Mouse (Mus musculus): Measurements from ENCODE around the gene Unc5cl.

The Unc5cl gene

DNA sequence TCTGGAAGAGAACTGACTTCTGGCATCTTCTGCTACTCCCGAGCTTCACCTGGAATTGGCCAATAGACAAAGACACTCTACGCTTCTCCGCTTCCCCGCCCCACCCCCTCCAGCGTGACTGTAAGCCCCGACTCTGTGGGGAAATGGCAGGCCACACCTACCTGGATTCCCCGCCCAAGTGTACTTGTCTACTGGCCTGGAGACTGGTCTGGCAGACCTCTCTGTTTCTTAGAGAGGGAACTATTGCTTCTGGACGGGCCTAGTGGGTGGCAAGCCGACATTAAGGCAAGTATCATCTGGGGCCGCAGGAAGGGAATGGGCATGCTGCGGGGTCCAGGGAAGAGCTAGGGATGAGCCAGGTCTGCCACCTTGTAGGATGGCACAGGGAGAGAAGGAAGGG lies at the start of gene Unc5cl:
Unc5cl (plus strand) TSS at position 214 of the 400 bp plus-strand sequence.
- DNase-seq (ENCODE audit: low read depth): no peak

DNA sequence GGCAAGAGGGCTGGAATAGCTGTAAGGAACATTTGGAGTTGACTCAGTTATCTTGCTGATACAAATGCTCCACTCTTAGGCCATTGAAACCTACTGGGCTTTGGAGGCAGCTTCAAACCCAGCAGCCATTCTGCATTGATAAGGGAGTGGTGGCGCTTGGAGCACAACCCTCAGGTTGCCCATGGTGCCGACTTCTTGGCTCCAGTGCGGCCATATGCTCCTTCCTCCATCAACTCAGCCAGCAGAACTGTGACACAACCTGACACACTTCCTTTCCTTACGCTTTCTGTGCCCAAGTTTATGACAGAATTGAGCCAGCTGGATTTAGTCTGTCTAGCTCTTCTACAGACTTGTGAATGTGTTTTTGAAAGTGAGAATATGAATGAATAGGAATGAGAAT lies 47.5 kb upstream of the Unc5cl start:
- DNase-seq (ENCODE audit: low read depth): no peak

DNA sequence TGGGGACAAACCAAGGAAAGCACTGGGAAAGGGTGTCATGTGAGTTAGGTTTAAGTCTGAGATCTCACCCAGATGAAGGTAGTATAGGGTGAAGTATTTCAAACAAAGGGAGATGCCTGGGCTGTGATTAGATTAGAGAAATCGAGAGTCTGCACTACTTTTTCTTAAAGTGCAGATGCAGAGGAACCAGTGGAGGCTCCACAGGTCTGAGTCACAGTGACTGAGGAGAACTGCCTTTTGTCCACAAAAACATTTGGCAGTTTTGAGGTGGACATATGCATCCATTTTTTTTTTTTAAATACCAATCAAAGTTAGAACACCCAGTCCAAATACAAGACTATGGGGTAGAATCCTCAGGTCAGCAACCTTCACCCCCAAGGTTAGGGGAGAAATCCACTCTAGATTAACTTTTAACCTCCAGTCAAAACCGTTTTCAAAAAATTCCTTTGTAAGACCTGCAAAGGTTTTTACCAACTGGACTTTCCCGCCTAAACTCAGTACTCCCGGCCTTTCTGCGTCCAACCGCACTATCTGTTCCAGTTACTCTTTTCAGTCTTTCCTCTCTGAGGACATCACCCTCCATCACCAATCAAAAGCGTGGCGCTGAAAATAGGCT lies 46.7 kb upstream of the Unc5cl start:
- no peak for DNase-seq (ENCODE audit: low read depth)

DNA sequence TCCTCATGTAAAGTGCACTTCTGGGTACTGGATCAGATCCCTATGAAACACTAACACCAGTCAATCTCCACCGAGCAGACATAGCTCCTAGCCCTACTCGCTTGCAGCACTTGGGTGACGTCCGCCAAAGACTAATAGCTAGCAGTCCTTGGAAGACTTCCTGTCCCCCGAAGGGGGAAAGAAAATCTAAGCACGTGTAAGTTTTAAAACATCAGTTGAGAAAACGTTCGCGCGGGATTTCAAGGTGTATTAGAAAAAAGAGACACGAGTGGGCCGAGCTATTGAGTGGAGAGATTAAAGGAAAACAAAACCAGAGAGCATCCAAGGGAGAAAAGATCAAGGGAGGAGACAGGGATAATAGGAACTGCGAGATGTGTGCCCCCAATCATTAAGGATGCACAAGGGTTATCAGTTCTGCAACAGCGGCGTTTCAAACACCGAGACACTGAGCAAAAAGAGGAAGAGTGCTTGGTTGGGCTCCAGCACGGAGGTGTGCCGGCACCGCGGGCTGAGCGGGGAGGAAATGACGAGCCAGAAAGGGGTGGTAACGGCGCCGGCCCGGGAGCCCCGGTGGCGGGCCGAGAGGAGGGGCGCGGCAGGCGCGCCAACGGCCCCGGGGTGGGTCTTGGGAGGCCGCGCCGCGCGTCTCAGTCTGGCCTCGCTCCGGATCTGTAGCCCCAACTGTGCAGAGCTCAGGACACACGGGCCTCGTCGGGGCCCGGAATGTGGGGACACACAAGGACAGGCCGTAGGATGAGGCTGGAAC lies 46.0 kb upstream of the Unc5cl start:
- peak; percentile 84 for DNase-seq (ENCODE audit: low read depth)

DNA sequence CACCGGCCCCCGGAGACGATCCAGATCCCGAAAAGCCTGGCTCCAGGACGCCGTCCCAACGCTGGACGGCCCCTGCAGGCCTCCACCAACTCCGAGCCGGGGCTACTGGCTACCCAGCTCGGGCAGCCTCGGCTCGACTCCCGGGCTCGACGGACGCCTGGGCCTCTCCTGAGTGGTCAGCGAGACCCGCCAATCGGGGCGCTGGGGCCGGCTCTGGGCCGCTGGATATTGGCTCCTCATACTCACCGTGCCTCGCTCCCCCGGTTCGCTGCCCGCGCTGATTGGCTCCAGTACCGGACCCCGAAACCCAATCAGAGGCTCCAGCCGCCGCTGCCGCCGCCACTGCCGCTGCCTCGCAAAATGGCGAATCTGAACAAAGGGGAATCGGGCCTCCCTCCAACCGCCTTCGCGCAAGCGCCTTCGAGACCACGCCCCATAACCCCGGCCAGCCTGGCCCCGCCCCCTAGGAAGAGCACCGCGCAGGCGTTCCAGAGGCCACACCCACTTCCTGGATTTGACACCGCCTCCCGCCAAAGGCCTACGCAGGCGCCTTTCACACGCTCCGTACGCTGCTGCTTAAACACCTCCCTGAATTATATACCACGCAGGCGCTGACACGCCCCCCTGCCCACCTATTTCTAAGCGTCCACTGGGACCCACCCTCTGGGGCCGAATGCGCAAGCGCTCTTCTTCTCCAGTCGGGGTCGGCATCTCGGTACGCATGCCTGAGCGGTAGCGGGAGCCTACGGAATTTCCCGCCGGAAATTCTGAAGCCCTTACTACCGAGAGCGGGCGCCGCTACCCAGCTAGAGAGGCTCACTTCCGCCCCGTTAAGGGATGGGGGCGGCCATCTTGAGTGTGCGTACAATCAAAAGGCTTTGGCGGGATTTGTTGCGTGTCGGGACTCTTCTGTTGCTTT lies 45.1 kb upstream of the Unc5cl start, which contains the start of the genes Nfya and Oard1:
Nfya (minus strand) TSS at position 527 of the 919 bp plus-strand sequence.
Oard1 (plus strand) TSS at position 635 of the 919 bp plus-strand sequence.
- peak; percentile 100 for DNase-seq (ENCODE audit: low read depth)

DNA sequence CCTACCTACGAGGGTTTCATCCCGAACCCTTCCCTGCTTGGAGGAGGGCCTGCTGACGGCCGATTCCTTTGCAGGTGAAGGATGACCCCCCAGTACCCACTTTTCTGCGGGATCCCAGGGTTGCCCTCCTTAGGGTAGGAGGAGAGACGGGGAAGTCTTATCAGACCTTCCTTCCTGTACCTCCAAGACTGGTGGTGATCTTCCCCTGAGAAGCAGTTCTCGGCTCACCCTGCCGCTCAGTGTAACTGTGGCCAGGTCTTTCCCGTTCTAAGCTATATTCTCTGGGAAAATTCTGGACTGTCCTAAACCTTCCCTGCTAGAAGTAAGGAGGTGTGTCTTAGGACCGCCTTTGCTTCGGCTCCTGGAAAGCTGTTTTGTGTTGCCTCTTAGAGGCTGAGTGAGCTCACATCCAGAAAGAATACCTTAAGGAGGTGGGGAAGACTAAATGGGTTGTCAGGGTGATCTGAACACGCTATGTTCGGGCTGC lies 44.4 kb upstream of the Unc5cl start:
- no peak for DNase-seq (ENCODE audit: low read depth)

DNA sequence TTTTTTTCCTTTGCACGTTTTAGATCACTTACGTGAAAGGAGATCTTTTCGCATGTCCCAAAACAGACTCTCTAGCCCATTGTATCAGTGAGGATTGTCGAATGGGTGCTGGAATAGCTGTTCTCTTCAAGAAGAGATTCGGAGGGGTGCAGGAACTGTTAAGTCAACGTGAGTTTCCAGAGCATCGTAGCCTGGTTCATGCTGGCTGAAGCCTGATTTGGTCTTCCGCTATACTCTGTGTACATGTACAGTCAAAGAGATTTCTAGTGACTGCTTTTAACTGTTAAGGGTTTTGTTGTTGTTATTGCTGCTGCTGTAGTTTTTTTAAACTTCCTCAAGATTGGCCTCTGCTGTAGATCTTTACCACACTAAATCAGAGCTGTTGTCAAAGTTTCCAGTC lies 43.5 kb upstream of the Unc5cl start:
- DNase-seq (ENCODE audit: low read depth): peak; percentile 66

DNA sequence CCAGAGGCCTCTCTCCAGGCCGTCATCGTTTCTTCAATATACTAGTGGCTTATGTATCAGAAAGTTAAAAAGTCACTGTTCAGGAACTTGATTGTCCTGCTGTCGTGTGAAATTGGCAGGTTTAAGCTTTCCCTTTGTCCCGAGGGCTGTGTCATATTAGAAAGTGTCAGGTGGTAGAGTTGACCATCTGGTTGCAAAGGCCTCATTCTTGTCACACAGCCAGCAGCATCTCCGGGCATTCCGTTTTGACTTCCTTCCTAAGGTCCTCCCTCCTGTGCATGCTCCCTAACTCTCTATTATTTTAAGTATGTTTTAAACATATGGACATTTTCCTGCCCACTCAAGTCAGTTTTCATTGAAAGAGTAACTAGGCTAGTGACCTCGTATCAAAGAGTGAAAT lies 38.7 kb upstream of the Unc5cl start:
- DNase-seq (ENCODE audit: low read depth): no peak

DNA sequence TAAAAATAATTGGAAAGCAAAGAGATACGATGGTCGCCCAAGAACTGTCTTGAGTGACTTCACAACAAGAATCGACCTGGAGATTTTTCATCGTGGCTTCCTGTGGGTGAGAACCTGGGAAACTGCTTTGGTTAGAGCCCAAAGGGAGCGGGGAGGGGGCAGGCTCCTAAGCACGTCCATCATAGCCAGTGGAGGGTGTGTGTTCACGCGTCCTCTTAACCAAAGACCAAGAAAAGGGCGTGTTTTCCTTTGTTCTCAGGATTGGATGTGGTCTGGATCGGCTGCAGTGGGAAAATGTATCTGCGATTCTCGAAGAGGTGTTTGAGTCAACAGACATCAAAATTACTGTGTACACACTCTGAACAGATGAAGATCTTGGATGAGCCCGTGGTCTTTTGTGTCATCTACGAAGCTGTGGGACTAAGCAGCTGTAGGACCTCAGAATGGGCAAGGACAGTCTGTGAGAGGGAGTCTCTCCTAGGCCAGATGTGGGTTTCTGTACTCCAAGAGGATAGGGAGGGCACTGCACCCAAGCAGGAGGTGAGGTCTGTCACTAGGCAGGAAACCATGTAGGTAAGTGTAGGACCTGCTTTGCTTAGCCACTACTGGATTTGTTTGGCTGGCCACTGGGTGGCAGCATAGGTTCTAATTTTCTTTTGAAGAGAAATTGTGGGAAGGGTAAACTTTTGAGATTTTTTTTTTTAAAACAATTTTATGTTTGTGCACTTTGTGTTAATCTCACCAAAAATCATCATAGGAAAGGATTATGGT lies 38.1 kb upstream of the Unc5cl start:
- DNase-seq (ENCODE audit: low read depth): peak; percentile 79

DNA sequence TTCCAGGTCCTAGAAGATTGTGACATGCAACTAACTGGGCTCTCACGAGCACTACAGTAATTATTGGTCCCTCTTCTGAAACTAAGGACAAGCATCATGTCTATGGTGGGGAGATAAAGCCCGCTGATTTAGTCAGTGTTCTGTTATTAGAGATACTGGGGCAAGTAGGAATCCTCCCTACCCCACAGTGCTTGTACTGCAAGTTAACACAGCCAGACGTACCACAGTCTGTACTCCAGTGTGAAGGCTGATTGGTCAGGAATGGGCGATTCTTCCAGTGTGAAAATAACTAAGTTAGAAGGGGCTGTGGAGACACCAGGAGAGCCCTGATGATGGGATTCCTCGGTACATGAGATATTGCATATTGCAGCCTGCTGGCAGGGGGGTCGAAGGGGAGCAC lies 37.2 kb upstream of the Unc5cl start:
- DNase-seq (ENCODE audit: low read depth): no peak

DNA sequence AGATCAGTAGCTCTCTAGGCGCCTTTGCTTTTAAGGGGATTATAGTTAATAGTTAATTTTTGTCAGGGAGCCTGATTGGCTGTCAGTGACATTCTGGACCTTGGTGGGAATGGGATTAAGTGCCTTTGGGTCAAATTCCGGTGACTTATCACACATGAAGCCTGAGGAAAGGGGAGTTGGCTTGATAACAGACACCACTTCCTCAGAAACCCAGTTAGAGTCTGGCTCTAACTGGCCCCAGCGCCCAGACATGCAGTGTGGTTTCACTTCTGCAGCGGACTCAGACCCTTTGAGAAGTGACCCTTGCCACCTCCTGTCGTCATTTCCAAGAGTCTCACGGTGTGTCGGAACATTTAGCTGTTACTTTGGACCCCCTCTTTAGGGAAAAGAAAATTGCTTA lies 36.5 kb upstream of the Unc5cl start:
- DNase-seq (ENCODE audit: low read depth): no peak

DNA sequence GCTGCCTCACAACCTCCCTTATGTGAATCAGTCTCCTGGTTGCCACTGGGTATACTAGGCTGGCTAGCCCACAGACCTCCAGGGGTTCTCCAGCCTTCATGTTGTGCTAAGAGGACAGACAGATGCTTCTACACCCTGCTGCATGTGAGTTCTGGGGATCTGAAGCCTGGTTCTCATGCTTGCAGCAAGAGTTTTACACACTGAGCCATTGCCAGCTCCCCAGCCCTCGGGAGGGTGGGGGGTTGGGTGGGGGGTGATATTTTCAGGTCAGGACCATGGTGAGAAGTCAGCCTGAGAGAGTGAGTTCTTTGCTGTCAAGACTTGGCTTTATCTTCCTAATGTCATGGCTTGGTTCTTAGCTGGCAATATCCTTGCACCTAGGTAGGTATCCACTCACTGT lies 35.9 kb upstream of the Unc5cl start:
- no peak for DNase-seq (ENCODE audit: low read depth)

DNA sequence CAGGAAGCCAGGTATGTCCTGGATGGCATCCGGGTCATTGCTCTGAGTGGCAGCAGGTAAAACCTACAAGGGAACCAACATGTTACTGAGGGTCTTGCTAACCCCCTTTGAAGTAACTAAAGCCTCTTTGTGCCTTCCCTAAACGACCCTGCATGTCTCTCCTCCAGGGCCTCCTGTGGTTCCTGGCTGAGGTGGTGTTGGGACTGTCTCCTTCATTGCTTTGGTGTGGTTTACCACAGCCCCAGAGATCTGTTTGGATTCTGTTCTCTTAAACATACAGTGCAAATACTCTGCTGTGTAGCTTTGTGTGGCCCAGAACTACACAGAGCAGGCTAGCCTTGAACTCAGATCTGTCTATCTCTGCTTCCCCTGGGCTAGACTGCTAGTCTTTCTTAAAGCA lies 35.1 kb upstream of the Unc5cl start:
- no peak for DNase-seq (ENCODE audit: low read depth)

DNA sequence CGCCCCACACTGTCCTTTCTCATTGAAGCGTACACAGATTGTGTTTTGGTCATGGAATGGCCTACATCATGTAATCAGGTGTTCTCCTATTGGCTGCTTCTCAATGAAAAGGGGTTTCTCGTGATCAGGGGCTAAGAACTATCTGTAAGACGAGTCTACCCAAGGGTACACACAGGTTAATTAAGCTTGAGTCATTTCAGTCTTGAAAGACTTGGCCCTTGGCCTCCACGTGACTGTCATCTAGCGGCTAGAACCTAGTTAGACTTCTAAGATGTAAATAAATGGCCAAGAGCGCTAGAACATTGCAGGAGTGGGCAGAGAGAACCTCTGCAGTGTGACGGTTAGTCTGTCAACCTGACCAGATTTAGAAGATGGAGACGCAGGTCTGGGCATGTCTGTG lies 30.5 kb upstream of the Unc5cl start:
- DNase-seq (ENCODE audit: low read depth): no peak

DNA sequence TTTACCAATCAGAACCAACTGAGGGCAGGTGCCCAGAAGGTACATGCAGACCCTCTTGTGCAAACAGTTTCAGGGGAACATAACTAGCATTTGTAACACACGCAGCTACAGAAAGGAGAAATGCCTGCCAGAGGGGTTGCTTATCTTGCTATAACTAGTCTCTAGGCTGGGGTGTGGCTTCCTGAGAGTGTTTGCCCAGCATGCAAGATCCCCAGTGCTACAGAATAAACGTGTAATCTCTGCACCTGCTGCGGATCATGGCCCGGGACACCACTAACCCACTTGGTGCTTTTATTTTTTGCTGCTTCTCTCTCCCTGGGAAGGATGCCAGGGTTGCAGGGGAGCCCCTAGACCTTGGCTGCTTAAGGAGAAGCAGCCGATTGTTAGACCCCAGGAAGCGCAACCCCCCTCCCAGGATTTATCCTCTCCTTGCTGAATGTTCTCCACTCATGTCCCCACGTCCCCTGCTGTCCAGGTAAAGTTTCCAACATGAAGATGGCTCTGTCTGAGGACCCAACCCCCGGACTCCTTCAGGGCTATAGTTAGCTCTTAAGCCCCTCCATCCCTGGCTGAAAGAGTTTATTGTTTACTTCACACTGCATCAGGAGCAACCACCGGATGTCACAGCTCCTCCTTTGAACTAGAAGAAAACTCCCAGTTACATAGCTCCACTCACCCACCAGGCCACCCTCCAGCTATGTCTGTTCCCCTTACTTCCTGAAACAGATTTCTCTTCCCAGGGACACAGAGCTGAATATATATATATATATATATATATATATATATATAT lies 28.7 kb upstream of the Unc5cl start:
- DNase-seq (ENCODE audit: low read depth): peak; percentile 59

DNA sequence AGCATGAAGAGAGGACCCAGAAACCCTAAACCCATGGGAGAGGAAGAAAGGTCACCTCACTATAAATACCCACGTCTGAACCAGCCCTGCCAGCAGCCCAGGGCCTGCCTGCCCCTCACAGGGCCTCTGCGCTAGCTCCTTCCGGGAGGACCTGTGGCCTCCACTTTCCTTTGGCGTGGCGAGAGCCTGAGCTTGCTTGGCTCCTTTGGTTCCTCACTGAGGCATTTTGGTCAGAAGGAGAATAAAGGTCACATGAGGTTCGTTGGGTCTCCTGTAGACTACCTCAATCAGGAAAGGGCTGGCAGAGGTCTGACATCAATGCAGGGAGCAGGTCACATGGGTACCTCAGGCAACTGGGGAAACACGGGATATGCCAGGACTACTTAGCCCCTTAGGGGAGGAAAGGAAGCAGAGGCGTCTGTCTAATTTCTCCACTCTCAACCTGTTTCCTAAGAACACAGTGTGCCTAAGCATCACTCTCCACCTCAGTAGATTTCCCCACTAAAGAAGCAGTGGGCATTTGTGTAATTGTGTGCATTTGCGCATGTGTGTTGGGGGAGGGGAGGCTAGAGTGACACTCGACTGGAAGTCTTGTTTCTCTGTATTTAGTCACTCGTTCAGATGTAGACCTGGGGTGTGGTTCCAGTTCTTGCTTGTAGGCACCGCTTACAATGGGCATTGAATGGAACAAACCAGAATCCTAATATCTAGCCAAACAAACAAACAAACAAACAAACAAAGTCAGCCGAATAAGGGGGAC lies 27.5 kb upstream of the Unc5cl start:
- DNase-seq (ENCODE audit: low read depth): peak; percentile 55

DNA sequence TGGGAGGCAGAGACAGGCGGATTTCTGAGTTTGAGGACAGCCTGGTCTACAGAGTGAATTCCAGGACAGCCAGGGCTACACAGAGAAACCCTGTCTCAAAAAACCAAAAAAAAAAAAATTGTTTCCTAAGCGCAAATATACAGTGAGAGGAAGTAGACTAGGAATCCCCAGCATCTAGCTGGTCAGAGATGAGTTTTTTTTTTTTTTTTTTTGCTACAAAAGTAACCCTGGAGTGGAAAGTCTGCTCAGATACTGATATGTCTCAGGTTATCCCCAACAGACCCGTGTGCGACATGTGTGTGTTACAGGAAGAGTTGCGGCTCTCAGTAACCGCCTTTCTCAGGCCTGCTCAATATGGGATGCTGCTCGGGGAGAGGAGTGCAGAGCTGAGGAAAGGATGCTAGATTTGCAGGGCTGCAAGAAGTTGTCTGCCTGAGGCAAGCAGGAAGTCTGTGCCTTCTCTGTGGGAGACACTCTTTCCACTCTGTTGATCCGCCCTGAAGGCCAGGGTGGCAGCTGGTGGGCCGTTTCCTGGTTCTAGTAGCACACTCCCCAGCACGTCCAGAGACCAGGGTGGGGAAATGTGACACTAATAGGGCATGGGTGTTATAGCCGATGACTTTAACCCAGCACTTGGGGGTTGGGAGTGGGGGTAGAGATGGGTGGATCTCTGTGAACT lies 26.7 kb upstream of the Unc5cl start:
- peak; percentile 63 for DNase-seq (ENCODE audit: low read depth)

DNA sequence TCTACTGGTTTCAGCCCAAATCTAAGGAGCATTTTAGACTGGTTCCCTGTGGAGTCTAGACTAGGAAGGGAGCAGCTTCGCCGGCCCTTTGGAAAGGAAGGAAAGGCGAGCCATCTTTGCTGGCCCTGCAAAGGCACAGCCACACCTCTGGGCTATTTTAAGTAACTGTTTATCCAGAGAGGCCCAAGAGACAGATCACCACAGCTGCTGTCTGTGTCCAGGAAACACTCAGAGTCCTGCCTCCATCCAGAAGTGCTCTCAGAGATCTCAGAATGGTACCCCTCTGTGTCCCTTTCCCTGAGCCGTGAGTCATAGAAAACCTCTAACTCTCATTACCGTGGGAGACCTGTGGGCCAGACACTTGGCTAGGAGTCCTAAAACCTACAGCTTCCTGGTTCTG lies 24.3 kb upstream of the Unc5cl start:
- no peak for DNase-seq (ENCODE audit: low read depth)

DNA sequence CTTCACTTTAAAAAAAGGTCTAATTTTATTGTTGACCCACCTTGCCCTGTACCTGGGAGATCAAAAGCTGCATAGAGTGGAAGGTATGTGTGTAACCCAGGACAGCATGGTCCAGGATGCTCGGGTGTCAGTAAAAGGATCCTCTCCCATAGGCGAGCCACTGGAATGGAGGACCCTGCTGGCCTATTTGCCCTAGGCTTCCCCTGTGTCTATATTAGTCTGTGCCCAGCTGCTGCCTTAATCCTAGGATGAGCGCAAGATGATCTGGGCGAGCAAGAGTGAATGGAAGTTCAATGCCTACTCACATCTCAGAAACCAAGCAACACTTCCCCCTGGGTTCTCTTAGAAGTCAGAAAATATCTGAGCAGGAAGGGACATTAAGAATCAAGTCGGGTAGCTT lies 23.6 kb upstream of the Unc5cl start:
- DNase-seq (ENCODE audit: low read depth): no peak

Measured in naive thymus-derived CD4-positive, alpha-beta T cell, adult 2 months (primary cell).